Mouse (Mus musculus) colon, adult 2 months (tissue): ENCODE data around the gene Mcm9. TPM values are rescaled to one million over a fixed set of nuclear protein-coding genes. Genes with fewer than 3 reads are reported as not detected.

Source experiments
- polyA plus RNA-seq: library from polyadenylated mRNA; depleted of rRNA; stranded (reverse); fragments of >200 nt; gene quantifications from 2 replicates; pipeline ENCODE4 v1.2.3, GENCODE M21; 2012; rRNA removed

The Mcm9 gene
- polyA plus RNA-seq = 4.9 and 5.7 TPM in 2 replicates

DNA sequence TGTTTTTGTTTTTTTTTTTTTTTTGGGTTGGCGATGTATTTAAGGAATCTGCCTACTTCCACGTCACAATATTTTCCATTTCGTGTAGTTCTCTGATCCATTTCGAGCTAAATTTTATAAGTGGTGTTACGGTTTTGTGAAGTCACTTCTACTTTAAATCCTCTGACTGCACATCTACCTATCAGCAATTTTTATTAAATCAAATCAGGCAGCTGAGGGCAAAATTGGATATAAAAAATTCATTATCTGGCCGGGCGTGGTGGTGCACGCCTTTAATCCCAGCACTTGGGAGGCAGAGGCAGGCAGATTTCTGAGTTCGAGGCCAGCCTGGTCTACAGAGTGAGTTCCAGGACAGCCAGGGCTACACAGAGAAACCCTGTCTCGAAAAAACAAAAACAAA lies at the start of gene Mcm9:
Gene Mcm9, minus strand, starts transcription at position 101 of the 400 bp plus-strand sequence.

DNA sequence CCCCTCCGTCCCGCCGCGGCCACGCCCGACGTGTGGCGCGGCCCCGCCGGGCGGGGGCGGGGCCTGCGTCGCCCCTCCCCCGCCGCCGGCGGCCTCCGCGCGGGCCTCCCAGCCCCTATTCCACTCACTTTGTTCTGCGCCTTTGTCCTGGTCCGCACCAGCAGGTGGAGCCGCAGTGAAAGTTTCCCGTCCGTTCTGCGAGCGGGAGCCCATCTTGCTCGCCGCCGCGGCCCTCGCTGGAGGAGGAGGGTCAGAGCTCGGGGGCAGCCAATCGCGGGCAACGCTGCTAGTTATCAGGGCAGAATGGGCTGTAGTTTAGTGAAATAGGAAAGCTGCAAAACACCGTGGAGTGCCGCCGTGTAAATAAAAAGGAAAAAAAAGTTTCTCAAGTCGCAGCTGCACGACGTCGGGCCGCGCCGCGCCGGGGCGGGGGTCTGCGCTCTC lies 33.5 kb downstream of the Mcm9 start, which contains the start of gene Asf1a:
Gene Asf1a, plus strand, starts transcription at position 81 of the 444 bp plus-strand sequence.

Other genes with a start within 250 kb of the Mcm9 start
- gene Asf1a, start 33.7 kb downstream of the Mcm9 start, polyA plus RNA-seq = 1.9 and 2.7 TPM in 2 replicates
- gene Fam184a, start 120.7 kb upstream of the Mcm9 start, polyA plus RNA-seq = 0.17 and 0.23 TPM in 2 replicates